Mouse (Mus musculus): ENCODE results near the gene Sdccag8. TPM values are rescaled to one million over a fixed set of nuclear protein-coding genes. Genes with fewer than 3 reads are reported as not detected.

Sdccag8 gene
- 22.5 and 25.2 TPM in 2 replicates for polyA plus RNA-seq (2014; fragmentation: Nextera tagmentation; extraction: Ambion mirVana)

DNA sequence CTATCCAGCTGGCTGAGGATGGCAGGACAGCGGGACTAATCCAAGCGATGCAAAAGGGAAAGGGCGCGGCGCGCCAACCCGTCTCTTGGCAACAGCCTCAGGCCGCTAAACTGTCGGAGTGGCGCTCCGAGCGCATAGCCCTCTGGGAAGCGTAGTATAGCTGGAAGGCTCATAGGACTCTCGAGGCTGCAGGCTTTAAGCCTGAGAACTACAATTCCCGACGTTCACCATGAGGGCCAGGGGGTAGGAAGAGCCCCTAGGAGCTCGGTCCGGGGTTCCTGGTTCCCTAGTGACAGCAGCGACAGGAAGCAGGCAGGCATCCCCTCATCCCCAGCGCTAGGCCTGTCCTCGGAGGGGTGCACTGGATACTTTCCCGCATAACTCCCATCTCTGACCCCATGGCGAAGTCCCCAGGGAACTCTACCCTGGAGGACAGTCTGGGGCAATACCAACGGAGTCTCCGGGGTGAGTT, at the start of gene Sdccag8:
Gene Sdccag8, plus strand, starts transcription at position 70 of the 472 bp plus-strand sequence.
- Histone ChIP-seq H3K4me1 (replicated peaks; ENCODE audit: control insufficient read depth, insufficient read depth, low read length) (peaks cover 27% of the 10 kb centered on the region), H3K27me3 (ENCODE audit: control insufficient read depth, insufficient read depth, low read length) (no peaks in the 10 kb centered on the region), H3K9ac (peak within 1 kb of the TSS; percentile 99), H3K4me2 (replicated peaks) (peak within 1 kb of the TSS; percentile 87), H3K4me3 (replicated peaks; ENCODE audit: low read length) (peak within 1 kb of the TSS; percentile 95), H3K27ac (peak within 1 kb of the TSS; percentile 100), H3K36me3 (replicated peaks; ENCODE audit: control insufficient read depth, insufficient read depth) (no peaks in the 10 kb centered on the region), H3K9me3 (ENCODE audit: control insufficient read depth, low read length) (no peaks in the 10 kb centered on the region)
- ATAC-seq (ENCODE audit: low FRiP score) (peak; percentile 94), DNase-seq (ENCODE audit: low spot score) (peak; percentile 89)
- 0% methylated on average over 25 of the region's 25 CpGs for WGBS

GRCm38 (mm10) chr1:176774533-176774932, 39.9 kb upstream of the Sdccag8 start:
- Histone ChIP-seq H3K9ac (no peak overlapping the region), H3K36me3 (replicated peaks; ENCODE audit: control insufficient read depth, insufficient read depth) (peaks cover 61% of the 10 kb centered on the region), H3K27me3 (ENCODE audit: control insufficient read depth, insufficient read depth, low read length) (no peaks in the 10 kb centered on the region), H3K4me2 (replicated peaks) (no peak overlapping the region), H3K27ac (no peak overlapping the region), H3K9me3 (ENCODE audit: control insufficient read depth, low read length) (no peaks in the 10 kb centered on the region), H3K4me1 (replicated peaks; ENCODE audit: control insufficient read depth, insufficient read depth, low read length) (no peaks in the 10 kb centered on the region), H3K4me3 (replicated peaks; ENCODE audit: low read length) (no peak overlapping the region)
- 60% methylated on average over 4 of the region's 4 CpGs for WGBS
- peak; percentile 43; the same call in 1 of the 2 replicates for ATAC-seq (ENCODE audit: low FRiP score)
- DNase-seq (ENCODE audit: low spot score), result no peak

GRCm38 (mm10) chr1:176789326-176789725, 25.1 kb upstream of the Sdccag8 start:
- no peak overlapping the region for H3K27ac ChIP-seq
- WGBS, result 90% methylated on average over 7 of the region's 7 CpGs
- ATAC-seq (ENCODE audit: low FRiP score), result no peak
- H3K36me3 ChIP-seq (replicated peaks; ENCODE audit: control insufficient read depth, insufficient read depth), result peaks cover 57% of the 10 kb centered on the region
- no peak overlapping the region for H3K4me3 ChIP-seq (replicated peaks; ENCODE audit: low read length)
- H3K9ac ChIP-seq, result no peak overlapping the region
- H3K9me3 ChIP-seq (ENCODE audit: control insufficient read depth, low read length), result no peaks in the 10 kb centered on the region
- H3K4me1 ChIP-seq (replicated peaks; ENCODE audit: control insufficient read depth, insufficient read depth, low read length), result no peaks in the 10 kb centered on the region
- no peak for DNase-seq (ENCODE audit: low spot score)
- no peak overlapping the region for H3K4me2 ChIP-seq (replicated peaks)
- no peaks in the 10 kb centered on the region for H3K27me3 ChIP-seq (ENCODE audit: control insufficient read depth, insufficient read depth, low read length)

DNA sequence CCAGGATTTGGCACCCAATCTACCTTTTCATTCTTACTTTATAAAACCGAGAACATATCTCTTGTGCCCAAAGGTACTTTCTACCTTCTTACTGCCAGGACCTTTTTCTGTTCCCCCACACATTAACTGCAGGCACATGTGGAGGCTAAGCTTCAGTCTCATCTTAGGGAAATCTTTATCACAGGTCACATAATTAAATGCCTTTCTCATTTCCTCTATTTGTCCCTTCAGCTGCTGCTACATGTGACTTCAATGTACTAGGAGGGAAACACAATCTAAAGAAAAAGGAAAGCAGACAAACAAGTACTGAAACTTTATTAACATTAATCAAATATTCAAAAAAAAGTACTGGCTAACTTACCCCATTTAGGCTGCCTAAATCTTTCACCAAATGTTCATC, 22.3 kb upstream of the Sdccag8 start:
- no peaks in the 10 kb centered on the region for H3K27me3 ChIP-seq (ENCODE audit: control insufficient read depth, insufficient read depth, low read length)
- H3K4me1 ChIP-seq (replicated peaks; ENCODE audit: control insufficient read depth, insufficient read depth, low read length), result no peaks in the 10 kb centered on the region; the same call in 1 of the 2 replicates
- H3K9ac ChIP-seq, result no peak overlapping the region
- no peak overlapping the region for H3K4me2 ChIP-seq (replicated peaks)
- ATAC-seq (ENCODE audit: low FRiP score) (no peak), DNase-seq (ENCODE audit: low spot score) (no peak)
- peaks cover 41% of the 10 kb centered on the region for H3K36me3 ChIP-seq (replicated peaks; ENCODE audit: control insufficient read depth, insufficient read depth)
- no peak overlapping the region for H3K27ac ChIP-seq
- no peaks in the 10 kb centered on the region for H3K9me3 ChIP-seq (ENCODE audit: control insufficient read depth, low read length)
- H3K4me3 ChIP-seq (replicated peaks; ENCODE audit: low read length), result no peak overlapping the region
- WGBS, result 94% methylated on average over 1 of the region's 1 CpGs

- Histone ChIP-seq H3K4me1 (replicated peaks; ENCODE audit: control insufficient read depth, insufficient read depth, low read length) (peaks cover 13% of the 10 kb centered on the region), H3K27ac (no peak overlapping the region), H3K4me3 (replicated peaks; ENCODE audit: low read length) (no peak overlapping the region), H3K4me2 (replicated peaks) (no peak overlapping the region), H3K9me3 (ENCODE audit: control insufficient read depth, low read length) (no peaks in the 10 kb centered on the region), H3K36me3 (replicated peaks; ENCODE audit: control insufficient read depth, insufficient read depth) (no peaks in the 10 kb centered on the region), H3K9ac (no peak overlapping the region), H3K27me3 (ENCODE audit: control insufficient read depth, insufficient read depth, low read length) (no peaks in the 10 kb centered on the region)
- DNase-seq (ENCODE audit: low spot score) (no peak), ATAC-seq (ENCODE audit: low FRiP score) (no peak)
These were observed 15.8 kb upstream of the Sdccag8 start for GRCm38 (mm10) chr1:176798673-176799072.

GRCm38 (mm10) chr1:176800728-176801365, 13.6 kb upstream of the Sdccag8 start:
- Histone ChIP-seq H3K4me1 (replicated peaks; ENCODE audit: control insufficient read depth, insufficient read depth, low read length) (peaks cover 13% of the 10 kb centered on the region), H3K4me2 (replicated peaks) (no peak overlapping the region), H3K9ac (no peak overlapping the region), H3K36me3 (replicated peaks; ENCODE audit: control insufficient read depth, insufficient read depth) (no peaks in the 10 kb centered on the region), H3K4me3 (replicated peaks; ENCODE audit: low read length) (no peak overlapping the region), H3K27me3 (ENCODE audit: control insufficient read depth, insufficient read depth, low read length) (no peaks in the 10 kb centered on the region), H3K9me3 (ENCODE audit: control insufficient read depth, low read length) (no peaks in the 10 kb centered on the region), H3K27ac (no peak overlapping the region)
- WGBS, result 17% methylated on average over 2 of the region's 2 CpGs
- ATAC-seq (ENCODE audit: low FRiP score) (no peak), DNase-seq (ENCODE audit: low spot score) (peak; percentile 72)

DNA sequence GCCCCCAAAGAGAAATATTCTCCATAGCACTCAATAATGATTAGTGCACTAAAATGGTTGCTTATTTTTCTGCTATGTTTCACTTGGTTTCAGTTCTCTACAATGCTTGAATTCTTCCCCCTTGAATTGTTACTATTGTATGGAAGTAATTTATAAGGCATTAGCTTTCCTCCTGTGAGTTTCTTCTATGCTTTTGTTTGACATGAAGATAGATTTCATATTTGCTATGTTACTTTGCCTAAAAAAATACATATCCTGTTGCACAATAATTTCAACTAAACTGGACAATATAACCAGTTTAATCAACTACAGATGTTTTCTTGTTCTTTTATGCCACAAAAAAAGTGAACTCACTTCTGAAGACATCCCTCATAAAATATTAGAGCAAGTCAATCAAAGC, 4.3 kb upstream of the Sdccag8 start:
- H3K36me3 ChIP-seq (replicated peaks; ENCODE audit: control insufficient read depth, insufficient read depth), result no peaks in the 10 kb centered on the region
- peak overlapping the region; percentile 15; the same call in 1 of the 2 replicates for H3K4me2 ChIP-seq (replicated peaks)
- DNase-seq (ENCODE audit: low spot score), result no peak
- H3K9me3 ChIP-seq (ENCODE audit: control insufficient read depth, low read length), result no peaks in the 10 kb centered on the region
- no peak overlapping the region for H3K9ac ChIP-seq
- peaks cover 50% of the 10 kb centered on the region for H3K4me1 ChIP-seq (replicated peaks; ENCODE audit: control insufficient read depth, insufficient read depth, low read length)
- no peaks in the 10 kb centered on the region for H3K27me3 ChIP-seq (ENCODE audit: control insufficient read depth, insufficient read depth, low read length)
- no peak for ATAC-seq (ENCODE audit: low FRiP score)
- H3K4me3 ChIP-seq (replicated peaks; ENCODE audit: low read length), result no peak overlapping the region
- H3K27ac ChIP-seq, result no peak overlapping the region

GRCm38 (mm10) chr1:176811892-176812291, 2.6 kb upstream of the Sdccag8 start:
- Histone ChIP-seq H3K9me3 (ENCODE audit: control insufficient read depth, low read length) (no peaks in the 10 kb centered on the region), H3K27ac (peak overlapping the region; percentile 100), H3K4me2 (replicated peaks) (peak overlapping the region; percentile 87), H3K4me3 (replicated peaks; ENCODE audit: low read length) (peak overlapping the region; percentile 95), H3K9ac (peak overlapping the region; percentile 99), H3K36me3 (replicated peaks; ENCODE audit: control insufficient read depth, insufficient read depth) (no peaks in the 10 kb centered on the region), H3K27me3 (ENCODE audit: control insufficient read depth, insufficient read depth, low read length) (no peaks in the 10 kb centered on the region), H3K4me1 (replicated peaks; ENCODE audit: control insufficient read depth, insufficient read depth, low read length) (peaks cover 46% of the 10 kb centered on the region)
- no peak for DNase-seq (ENCODE audit: low spot score)
- WGBS, result 71% methylated on average over 3 of the region's 3 CpGs
- no peak for ATAC-seq (ENCODE audit: low FRiP score)

- no peak for ATAC-seq (ENCODE audit: low FRiP score)
- Histone ChIP-seq H3K4me2 (replicated peaks) (peak overlapping the region; percentile 87), H3K36me3 (replicated peaks; ENCODE audit: control insufficient read depth, insufficient read depth) (no peaks in the 10 kb centered on the region), H3K27me3 (ENCODE audit: control insufficient read depth, insufficient read depth, low read length) (no peaks in the 10 kb centered on the region), H3K27ac (peak overlapping the region; percentile 100), H3K9ac (peak overlapping the region; percentile 99), H3K4me3 (replicated peaks; ENCODE audit: low read length) (peak overlapping the region; percentile 95), H3K9me3 (ENCODE audit: control insufficient read depth, low read length) (no peaks in the 10 kb centered on the region), H3K4me1 (replicated peaks; ENCODE audit: control insufficient read depth, insufficient read depth, low read length) (peaks cover 41% of the 10 kb centered on the region)
- no peak for DNase-seq (ENCODE audit: low spot score)
- WGBS, result 17% methylated on average over 11 of the region's 11 CpGs
These were observed 1.8 kb upstream of the Sdccag8 start for GRCm38 (mm10) chr1:176812491-176813291.

Measured in hindbrain, embryonic 14.5 days (tissue).